ENCODE assay signal across 17 mouse cellular contexts in genomic region chr10:18892102-18892501, GRCm38 (mm10). TPM values are rescaled to one million over a fixed set of nuclear protein-coding genes. Genes with fewer than 3 reads are reported as not detected.
"Had no signal": no experiment of that assay in that cellular context is flagged by ENCODE, and none has a peak within 500 bp of the region (broad histone marks: within the 10 kb centered on the region; RNA-seq: fewer than 3 reads in every experiment).

No protein-coding gene starts in this region.

- DNase-seq: liver, postnatal 0 days; lung, adult 2 months; lung, postnatal 14 days; lung, postnatal 36 days; right cerebral cortex, postnatal 14 days; thymus, adult 2 months; thymus, postnatal 4 days had no signal

- H3K27me3 ChIP-seq: liver, embryonic 15.5 days; lung, embryonic 15.5 days; midbrain, embryonic 13.5 days; midbrain, embryonic 15.5 days; neural tube, embryonic 12.5 days; stomach, embryonic 15.5 days had no signal

- H3K36me3 ChIP-seq: liver, embryonic 15.5 days; lung, embryonic 15.5 days; midbrain, embryonic 13.5 days; midbrain, embryonic 15.5 days; neural tube, embryonic 12.5 days; stomach, embryonic 15.5 days had no signal

- H3K9me3 ChIP-seq: liver, embryonic 15.5 days; lung, embryonic 15.5 days; megakaryocyte, embryonic 14.5 days; midbrain, embryonic 13.5 days; midbrain, embryonic 15.5 days; neural tube, embryonic 12.5 days; stomach, embryonic 15.5 days had no signal

- H3K27ac ChIP-seq: liver, embryonic 15.5 days; lung, embryonic 15.5 days; macrophage; midbrain, embryonic 13.5 days; midbrain, embryonic 15.5 days; neural tube, embryonic 12.5 days; stomach, embryonic 15.5 days; stomach, postnatal 0 days had no signal

- ATAC-seq: liver, postnatal 0 days; lung, postnatal 0 days; midbrain, embryonic 13.5 days; midbrain, embryonic 15.5 days had no signal

- H3K4me3 ChIP-seq: liver, embryonic 15.5 days; lung, embryonic 15.5 days; megakaryocyte, embryonic 14.5 days; midbrain, embryonic 13.5 days; midbrain, embryonic 15.5 days; neural tube, embryonic 12.5 days; stomach, embryonic 15.5 days had no signal

- H3K4me1 ChIP-seq: midbrain, embryonic 13.5 days; midbrain, embryonic 15.5 days; neural tube, embryonic 12.5 days; stomach, embryonic 15.5 days had no signal

- H3K9ac ChIP-seq: liver, embryonic 15.5 days; liver, postnatal 0 days; lung, embryonic 15.5 days; midbrain, embryonic 13.5 days; midbrain, embryonic 15.5 days; neural tube, embryonic 12.5 days; stomach, embryonic 15.5 days had no signal

RNA-seq across cellular contexts. Expression of gene Perp, which starts 47.3 kb away (rescaled TPM):
- polyA plus RNA-seq: macrophage had no signal
